Mouse (Mus musculus) liver, adult 2 months (tissue): Measurements from ENCODE around the gene Akip1. TPM values are rescaled to one million over a fixed set of nuclear protein-coding genes. Genes with fewer than 3 reads are reported as not detected.

ENCODE experiments used
- DNase-seq: peaks from one replicate; pipeline ENCODE4 v3.0.0-alpha.2; 2011; ENCODE audit warnings: low read depth, low spot score; ENCODE audit errors: extremely low read depth
- H3K27ac ChIP-seq: fragments of 200-500 bp; replicated peaks from 2 replicates; pipeline ENCODE4 v1.5.1; 2012; ENCODE audit warnings: low read depth, mild to moderate bottlenecking, control low read depth, inconsistent platforms, low read length; ENCODE audit not compliant: insufficient read depth
- H3K27me3 ChIP-seq: fragments of 200-500 bp; 2 replicates; pipeline ENCODE4 v1.6.1; 2012; ENCODE audit warnings: mild to moderate bottlenecking, moderate library complexity, low read length, inconsistent platforms; ENCODE audit not compliant: control insufficient read depth, insufficient read depth
- H3K36me3 ChIP-seq: fragments of 200-500 bp; 2 replicates; pipeline ENCODE4 v1.6.1; 2012; ENCODE audit warnings: low read length, inconsistent platforms; ENCODE audit not compliant: control insufficient read depth, insufficient read depth
- H3K4me1 ChIP-seq: fragments of 200-500 bp; 2 replicates; pipeline ENCODE4 v1.6.1; 2011; ENCODE audit warnings: low read length; ENCODE audit not compliant: control insufficient read depth, insufficient read depth
- H3K4me3 ChIP-seq: fragments of 200-500 bp; 2 replicates; pipeline ENCODE4 v1.5.1; 2011; ENCODE audit warnings: low read depth, mild to moderate bottlenecking, control low read depth, low read length, moderate library complexity; ENCODE audit not compliant: insufficient read depth
- H3K79me2 ChIP-seq: fragments of 200-500 bp; 2 replicates; pipeline ENCODE4 v1.6.1; 2012; ENCODE audit warnings: inconsistent platforms, mild to moderate bottlenecking, low read length, moderate library complexity; ENCODE audit not compliant: control insufficient read depth, insufficient read depth
- H3K9ac ChIP-seq: fragments of 200-500 bp; 2 replicates; pipeline ENCODE4 v1.6.1; 2012; ENCODE audit warnings: low read depth, mild to moderate bottlenecking, control low read depth, inconsistent platforms, low read length
- CTCF ChIP-seq: fragments of 200-500 bp; IDR thresholded peaks from 2 replicates; pipeline ENCODE4 v1.5.1; 2011; ENCODE audit warnings: low read depth, low read length, control low read depth
- POLR2A ChIP-seq: fragments of 200-500 bp; IDR thresholded peaks from 2 replicates; pipeline ENCODE4 v1.6.1; 2011; ENCODE audit warnings: low read length, control low read depth; ENCODE audit not compliant: insufficient read depth; ENCODE audit errors: extremely low read depth
- WGBS: fragments of 180-500 bp; shearing (Covaris S2); methylation state at CpG from one replicate; pipeline ENCODE4 v1.1.7; 2018; 5-methylcytosine and 5-hydroxymethylcytosine counted together
- polyA plus RNA-seq: library from polyadenylated mRNA; depleted of rRNA; stranded (reverse); fragments of >200 nt; gene quantifications from 2 replicates; pipeline ENCODE4 v1.2.3, GENCODE M21; 2012; rRNA removed
- total RNA-seq: library from RNA; depleted of rRNA; stranded (reverse); fragments of >200 nt; gene quantifications from 2 replicates; pipeline ENCODE4 v1.2.3, GENCODE M21; 2014; rRNA removed

The Akip1 gene
- 17.2 and 20.2 TPM in 2 replicates for total RNA-seq
- polyA plus RNA-seq, result 14.0 and 15.9 TPM in 2 replicates

DNA sequence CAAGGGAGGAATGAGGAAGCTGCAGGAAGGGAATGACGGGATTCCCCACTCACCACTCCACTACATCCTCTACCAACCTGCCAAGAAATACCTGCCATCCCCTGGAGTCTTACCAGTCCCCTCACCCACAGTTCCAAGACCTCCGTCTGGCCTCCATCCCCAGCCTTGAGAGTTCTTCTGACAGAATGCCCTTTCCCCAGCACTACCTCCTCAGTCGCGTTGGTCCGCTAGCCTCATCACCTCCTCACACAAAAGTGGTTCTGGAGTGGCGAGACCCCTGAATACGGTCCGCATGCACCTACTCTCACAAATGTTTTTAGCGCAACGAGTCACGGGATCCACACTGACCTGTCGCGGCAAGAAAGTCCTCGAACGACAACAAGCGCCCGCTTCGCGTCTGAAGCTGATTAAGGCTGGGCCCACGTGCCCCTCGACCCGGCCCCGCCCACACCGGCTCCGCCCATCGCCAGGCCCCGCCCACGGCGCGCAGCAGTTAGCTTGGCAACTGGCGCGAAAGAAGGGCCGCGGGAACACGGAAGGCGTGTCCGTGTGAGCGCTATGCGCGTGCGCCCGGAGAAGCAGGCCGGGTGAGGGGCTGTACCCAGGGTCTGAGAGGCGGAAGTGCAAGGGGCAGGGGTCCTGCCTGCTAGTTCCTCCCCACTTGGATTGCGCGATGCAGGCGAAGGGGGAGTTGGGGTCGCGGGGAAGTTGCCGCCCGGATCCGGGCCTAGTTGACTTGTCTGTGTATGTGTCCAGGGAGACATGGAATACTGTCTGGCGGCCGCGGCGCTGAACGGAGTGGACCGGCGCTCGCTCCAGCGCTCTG, at the start of gene Akip1, which contains the start of gene St5:
TSS of gene Akip1 (plus strand) at position 501 of the 826 bp plus-strand sequence.
TSS of gene St5 (minus strand) at position 416 of the 826 bp plus-strand sequence.
- Histone ChIP-seq H3K79me2 (no peaks in the 10 kb centered on the region), H3K27me3 (no peaks in the 10 kb centered on the region), H3K27ac (peak within 1 kb of the TSS; percentile 66), H3K9ac (peak within 1 kb of the TSS; percentile 83), H3K4me3 (peak within 1 kb of the TSS; percentile 73), H3K4me1 (peaks cover 7% of the 10 kb centered on the region; the same call in 1 of the 2 replicates), H3K36me3 (peaks cover 7% of the 10 kb centered on the region)
- peak; percentile 79 for DNase-seq
- TF ChIP-seq CTCF, result no peak
- peak; percentile 80 for TF ChIP-seq POLR2A
- 2% methylated on average over 61 of the region's 61 CpGs for WGBS

DNA sequence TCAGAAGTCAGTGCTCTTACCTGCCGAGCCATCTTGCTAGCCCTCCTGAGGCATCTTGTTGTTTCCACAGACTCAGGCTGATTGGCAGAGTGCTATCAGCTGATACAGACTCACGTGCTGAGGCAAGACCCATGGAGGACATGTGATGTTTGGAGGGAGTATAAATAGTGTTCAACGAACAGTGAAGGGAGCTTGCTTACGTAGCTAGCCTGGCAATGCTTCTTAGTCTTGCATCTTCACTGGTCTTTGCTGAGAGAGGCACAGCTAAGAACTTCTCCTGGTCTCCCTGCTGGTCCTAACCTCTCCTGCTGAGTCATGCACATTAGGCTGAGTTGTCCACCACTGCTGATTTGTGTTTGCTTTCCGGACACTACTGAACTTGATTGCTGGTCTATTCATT, 48.6 kb upstream of the Akip1 start:
- no peak overlapping the region for H3K4me3 ChIP-seq
- H3K79me2 ChIP-seq, result no peaks in the 10 kb centered on the region
- H3K27me3 ChIP-seq, result no peaks in the 10 kb centered on the region
- no peaks in the 10 kb centered on the region for H3K36me3 ChIP-seq
- no peak overlapping the region for H3K27ac ChIP-seq
- H3K9ac ChIP-seq, result no peak overlapping the region
- no peak for DNase-seq
- WGBS, result 79% methylated on average over 5 of the region's 5 CpGs
- H3K4me1 ChIP-seq, result peaks cover 5% of the 10 kb centered on the region
- TF ChIP-seq POLR2A (no peak), CTCF (no peak)

DNA sequence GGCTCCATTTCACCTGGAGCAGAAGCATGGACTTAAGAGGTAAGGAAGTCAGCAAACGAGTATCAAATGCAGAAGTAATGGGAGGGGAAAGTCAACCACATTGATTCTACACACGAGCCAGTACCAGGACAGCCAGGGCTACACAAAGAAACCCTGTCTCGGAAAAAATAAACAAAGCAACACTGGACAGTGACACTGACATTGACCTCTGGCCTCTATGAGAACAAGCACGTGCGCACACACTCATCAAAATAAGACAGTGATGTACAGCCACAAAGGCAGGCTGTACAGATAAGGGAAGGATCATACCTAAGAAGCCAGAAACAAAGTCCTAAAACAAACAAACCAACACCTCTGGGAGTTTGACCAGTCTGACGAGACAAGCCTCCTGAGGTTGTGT, 45.6 kb upstream of the Akip1 start:
- Histone ChIP-seq H3K9ac (no peak overlapping the region), H3K27ac (no peak overlapping the region), H3K27me3 (no peaks in the 10 kb centered on the region), H3K4me1 (peaks cover 5% of the 10 kb centered on the region), H3K36me3 (no peaks in the 10 kb centered on the region), H3K79me2 (no peaks in the 10 kb centered on the region), H3K4me3 (no peak overlapping the region)
- peak; percentile 38 for DNase-seq
- TF ChIP-seq POLR2A (no peak), CTCF (no peak)
- WGBS, result 9% methylated on average over 6 of the region's 6 CpGs

DNA sequence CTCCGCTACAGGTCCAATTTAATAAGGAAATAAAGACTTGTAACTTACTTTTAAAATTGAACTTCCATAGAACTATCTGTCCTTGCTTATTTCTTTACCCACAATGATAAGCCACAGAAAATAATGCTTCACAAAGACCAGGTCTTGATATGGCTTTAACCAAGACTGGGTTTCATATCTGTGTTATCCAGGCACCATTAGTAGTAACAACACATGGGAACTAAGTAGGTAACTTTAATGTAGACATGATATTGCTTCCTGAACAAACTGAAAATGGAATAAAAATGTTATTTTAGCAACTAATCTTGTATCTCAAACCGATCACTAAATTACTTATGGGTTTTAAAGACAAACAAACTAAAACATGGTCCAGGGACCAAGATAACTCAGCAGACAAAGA, 44.2 kb upstream of the Akip1 start:
- H3K27me3 ChIP-seq, result no peaks in the 10 kb centered on the region
- no peak overlapping the region for H3K4me3 ChIP-seq
- no peak overlapping the region for H3K27ac ChIP-seq
- WGBS, result 94% methylated on average over 2 of the region's 2 CpGs
- H3K79me2 ChIP-seq, result no peaks in the 10 kb centered on the region
- no peak for TF ChIP-seq POLR2A
- no peak for TF ChIP-seq CTCF
- H3K4me1 ChIP-seq, result peaks cover 5% of the 10 kb centered on the region
- no peaks in the 10 kb centered on the region for H3K36me3 ChIP-seq
- no peak for DNase-seq
- H3K9ac ChIP-seq, result no peak overlapping the region

DNA sequence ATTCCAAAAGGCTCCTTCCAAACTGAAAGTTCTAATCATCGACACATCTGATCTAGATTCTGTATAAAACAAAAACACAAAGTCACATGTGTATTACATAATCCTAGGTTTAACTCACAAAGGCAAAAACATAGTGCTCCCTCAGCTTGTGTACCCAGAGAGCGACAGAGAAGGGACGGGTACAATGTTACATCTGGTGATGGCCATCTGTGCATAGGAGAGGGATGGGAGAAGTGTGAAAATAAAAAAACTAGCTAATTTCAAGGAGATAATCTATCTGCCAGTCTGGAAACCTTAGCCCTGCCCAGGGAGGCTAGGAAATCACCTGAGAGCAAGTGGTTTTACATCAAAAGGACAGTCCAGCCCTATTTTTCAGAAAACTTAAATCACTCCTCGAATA, 40.9 kb upstream of the Akip1 start:
- Histone ChIP-seq H3K36me3 (no peaks in the 10 kb centered on the region), H3K4me1 (peaks cover 5% of the 10 kb centered on the region), H3K79me2 (no peaks in the 10 kb centered on the region), H3K4me3 (no peak overlapping the region), H3K9ac (no peak overlapping the region), H3K27me3 (no peaks in the 10 kb centered on the region), H3K27ac (no peak overlapping the region)
- WGBS, result 74% methylated on average over 4 of the region's 4 CpGs
- DNase-seq, result no peak
- TF ChIP-seq CTCF (no peak), POLR2A (no peak)

DNA sequence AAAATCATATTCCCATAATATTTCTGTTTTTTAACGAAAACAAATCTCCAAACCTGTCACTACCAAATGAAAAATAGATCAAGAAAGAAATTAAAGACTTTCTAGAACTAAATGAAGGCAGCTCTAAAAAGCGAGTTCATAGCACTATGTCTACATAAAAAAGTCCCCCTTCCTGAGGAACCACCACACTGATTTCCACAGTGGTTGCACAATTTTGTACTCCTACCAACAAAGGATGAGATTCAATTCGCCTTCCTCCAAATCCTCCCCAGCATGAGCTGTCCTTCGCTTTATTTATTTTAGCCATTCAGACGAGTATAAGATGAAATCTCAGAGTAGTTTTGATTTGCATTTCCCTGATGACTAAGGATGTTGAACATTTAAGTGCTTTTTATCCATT, 36.8 kb upstream of the Akip1 start:
- H3K9ac ChIP-seq, result no peak overlapping the region
- no peak for DNase-seq
- TF ChIP-seq CTCF (no peak), POLR2A (no peak)
- no peaks in the 10 kb centered on the region for H3K36me3 ChIP-seq
- no peaks in the 10 kb centered on the region for H3K27me3 ChIP-seq
- no peak overlapping the region for H3K4me3 ChIP-seq
- H3K27ac ChIP-seq, result no peak overlapping the region
- no peaks in the 10 kb centered on the region for H3K79me2 ChIP-seq
- WGBS, result 82% methylated on average over 5 of the region's 5 CpGs
- H3K4me1 ChIP-seq, result no peaks in the 10 kb centered on the region
